Mouse (Mus musculus): ENCODE measurements at regions not wholly inside any gene's neighbourhood (a gene's known extent, or its start where the extent isn't known, plus 50 kb on each side); places are given as distances from the start of the nearest gene placed in this dataset.
A peak's percentile ranks its signal among the peaks of the same experiment; 100 is the strongest.

GRCm38 (mm10) chr11:45545896-45546626 lies 305.8 kb upstream of the Clint1 start:
- no peaks in the 10 kb centered on the region for H3K27me3 ChIP-seq (ENCODE audit: control insufficient read depth, insufficient read depth, low read length)
- no peaks in the 10 kb centered on the region for H3K9me3 ChIP-seq (ENCODE audit: control insufficient read depth, low read length)
- no peak overlapping the region for H3K4me3 ChIP-seq (ENCODE audit: low read depth, low read length)
- no peaks in the 10 kb centered on the region for H3K36me3 ChIP-seq (ENCODE audit: control insufficient read depth, insufficient read depth, low read length)
- H3K4me1 ChIP-seq (ENCODE audit: control insufficient read depth, insufficient read depth, low read length): peaks cover 7% of the 10 kb centered on the region; the same call in 1 of the 2 replicates
- ATAC-seq (ENCODE audit: low read depth): no peak
- no peak overlapping the region for H3K9ac ChIP-seq (replicated peaks; ENCODE audit: low read depth, low read length)
- H3K4me2 ChIP-seq (ENCODE audit: low read depth, low read length): no peak overlapping the region
- 88% methylated on average over 11 of the region's 11 CpGs for WGBS
- no peak overlapping the region for H3K27ac ChIP-seq (ENCODE audit: low read depth, low read length)

DNA sequence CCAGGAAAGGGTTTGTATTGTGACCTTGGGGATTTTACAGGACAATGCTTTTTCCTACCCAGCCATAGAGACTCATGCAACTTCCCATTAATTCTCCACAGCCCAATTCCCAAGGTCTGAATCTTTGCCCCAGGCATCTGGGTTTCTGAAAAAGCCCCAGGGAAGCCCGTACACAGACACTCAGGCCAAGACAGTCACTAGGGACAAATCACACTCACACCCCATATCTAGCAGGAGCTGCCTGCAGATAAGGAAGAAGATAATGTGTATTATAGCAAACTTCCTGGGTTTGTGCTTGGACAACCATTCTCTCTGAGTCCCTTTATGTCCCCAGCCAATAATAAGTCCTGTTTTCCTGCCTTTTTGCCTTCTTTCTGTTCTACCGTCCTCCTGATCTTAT lies 305.0 kb upstream of the Clint1 start:
- H3K36me3 ChIP-seq (ENCODE audit: control insufficient read depth, insufficient read depth, low read length): no peaks in the 10 kb centered on the region
- no peak for ATAC-seq (ENCODE audit: low read depth)
- no peak overlapping the region for H3K4me2 ChIP-seq (ENCODE audit: low read depth, low read length)
- H3K9ac ChIP-seq (replicated peaks; ENCODE audit: low read depth, low read length): no peak overlapping the region
- no peaks in the 10 kb centered on the region for H3K27me3 ChIP-seq (ENCODE audit: control insufficient read depth, insufficient read depth, low read length)
- H3K27ac ChIP-seq (ENCODE audit: low read depth, low read length): no peak overlapping the region
- 83% methylated on average over 2 of the region's 2 CpGs for WGBS
- peaks cover 7% of the 10 kb centered on the region; the same call in 1 of the 2 replicates for H3K4me1 ChIP-seq (ENCODE audit: control insufficient read depth, insufficient read depth, low read length)
- H3K4me3 ChIP-seq (ENCODE audit: low read depth, low read length): no peak overlapping the region
- no peaks in the 10 kb centered on the region for H3K9me3 ChIP-seq (ENCODE audit: control insufficient read depth, low read length)

DNA sequence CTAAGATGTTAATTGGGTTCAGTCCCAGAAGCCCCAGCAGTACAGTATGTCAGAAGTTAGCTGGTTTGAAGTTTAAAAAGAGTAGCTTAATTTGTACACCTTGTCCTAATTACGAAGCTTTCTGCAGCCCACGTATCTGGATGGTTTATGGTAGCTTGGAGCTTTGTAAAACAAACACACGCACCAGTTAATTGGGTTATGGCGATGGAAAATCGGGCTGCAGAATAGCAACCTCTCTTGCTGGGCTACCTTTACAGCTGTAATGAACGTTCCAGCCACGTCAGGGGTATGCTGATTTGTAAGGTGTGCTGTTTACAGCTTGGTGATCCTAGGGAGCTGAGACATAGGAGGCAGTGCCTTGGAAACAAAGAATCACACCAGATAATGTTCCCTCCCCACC lies 301.5 kb upstream of the Clint1 start:
- H3K9ac ChIP-seq (replicated peaks; ENCODE audit: low read depth, low read length): no peak overlapping the region
- H3K4me2 ChIP-seq (ENCODE audit: low read depth, low read length): no peak overlapping the region
- H3K36me3 ChIP-seq (ENCODE audit: control insufficient read depth, insufficient read depth, low read length): no peaks in the 10 kb centered on the region
- WGBS: 16% methylated on average over 7 of the region's 7 CpGs
- H3K4me1 ChIP-seq (ENCODE audit: control insufficient read depth, insufficient read depth, low read length): peaks cover 7% of the 10 kb centered on the region; the same call in 1 of the 2 replicates
- no peaks in the 10 kb centered on the region for H3K9me3 ChIP-seq (ENCODE audit: control insufficient read depth, low read length)
- H3K4me3 ChIP-seq (ENCODE audit: low read depth, low read length): no peak overlapping the region
- H3K27ac ChIP-seq (ENCODE audit: low read depth, low read length): peak overlapping the region; percentile 63; the same call in 1 of the 2 replicates
- ATAC-seq (ENCODE audit: low read depth): peak; percentile 70; the same call in 1 of the 2 replicates
- H3K27me3 ChIP-seq (ENCODE audit: control insufficient read depth, insufficient read depth, low read length): no peaks in the 10 kb centered on the region

DNA sequence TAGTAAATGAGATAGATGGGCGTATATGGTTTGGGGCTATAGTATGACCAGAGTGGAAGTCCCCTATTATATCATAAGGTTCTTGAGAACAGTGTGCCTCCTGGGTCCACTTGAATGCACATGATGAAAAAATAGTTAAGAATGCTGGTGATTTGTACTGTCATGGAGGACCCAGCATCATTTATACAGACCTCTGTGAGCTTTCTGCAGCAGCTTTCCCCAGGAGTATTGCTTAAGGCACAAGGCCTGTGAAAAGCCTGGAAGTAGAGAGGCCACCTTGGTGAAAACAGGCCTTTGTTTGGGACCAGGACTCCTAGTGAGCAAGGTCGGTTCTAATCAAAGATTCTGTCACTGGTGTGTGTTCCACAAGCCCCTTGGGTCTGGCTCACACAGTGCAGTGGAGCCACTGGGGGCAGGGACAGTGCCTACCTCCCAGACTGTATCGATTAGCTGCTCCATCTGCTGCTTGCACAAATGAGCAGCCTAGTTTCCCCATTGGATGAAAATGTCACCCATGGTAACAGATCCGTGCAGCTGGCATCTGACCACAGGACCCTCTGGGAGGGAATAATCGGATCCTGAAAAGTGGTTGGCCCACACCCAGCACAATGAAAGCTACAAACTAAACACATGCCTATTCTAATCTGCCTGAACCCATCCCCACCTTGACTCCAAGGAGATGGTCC lies 274.2 kb upstream of the Clint1 start:
- 0 out of 2 replicates have a peak, but pooled peaks cover 3% of the 10 kb centered on the region for H3K4me1 ChIP-seq (ENCODE audit: control insufficient read depth, insufficient read depth, low read length)
- no peaks in the 10 kb centered on the region for H3K27me3 ChIP-seq (ENCODE audit: control insufficient read depth, insufficient read depth, low read length)
- no peak overlapping the region for H3K4me3 ChIP-seq (ENCODE audit: low read depth, low read length)
- no peaks in the 10 kb centered on the region for H3K36me3 ChIP-seq (ENCODE audit: control insufficient read depth, insufficient read depth, low read length)
- peak; percentile 81; the same call in 1 of the 2 replicates for ATAC-seq (ENCODE audit: low read depth)
- H3K9me3 ChIP-seq (ENCODE audit: control insufficient read depth, low read length): no peaks in the 10 kb centered on the region
- H3K4me2 ChIP-seq (ENCODE audit: low read depth, low read length): no peak overlapping the region
- H3K9ac ChIP-seq (replicated peaks; ENCODE audit: low read depth, low read length): no peak overlapping the region
- H3K27ac ChIP-seq (ENCODE audit: low read depth, low read length): peak overlapping the region; percentile 62
- WGBS: 26% methylated on average over 5 of the region's 5 CpGs

- Histone ChIP-seq H3K36me3 (ENCODE audit: control insufficient read depth, insufficient read depth, low read length) (no peaks in the 10 kb centered on the region), H3K4me3 (ENCODE audit: low read depth, low read length) (no peak overlapping the region), H3K9me3 (ENCODE audit: control insufficient read depth, low read length) (no peaks in the 10 kb centered on the region), H3K9ac (replicated peaks; ENCODE audit: low read depth, low read length) (no peak overlapping the region), H3K4me2 (ENCODE audit: low read depth, low read length) (no peak overlapping the region), H3K27me3 (ENCODE audit: control insufficient read depth, insufficient read depth, low read length) (no peaks in the 10 kb centered on the region), H3K4me1 (ENCODE audit: control insufficient read depth, insufficient read depth, low read length) (peaks cover 5% of the 10 kb centered on the region; the same call in 1 of the 2 replicates), H3K27ac (ENCODE audit: low read depth, low read length) (no peak overlapping the region)
- WGBS: 34% methylated on average over 3 of the region's 3 CpGs
- ATAC-seq (ENCODE audit: low read depth): no peak
These were observed 259.5 kb upstream of the Clint1 start for GRCm38 (mm10) chr11:45592335-45592734.

DNA sequence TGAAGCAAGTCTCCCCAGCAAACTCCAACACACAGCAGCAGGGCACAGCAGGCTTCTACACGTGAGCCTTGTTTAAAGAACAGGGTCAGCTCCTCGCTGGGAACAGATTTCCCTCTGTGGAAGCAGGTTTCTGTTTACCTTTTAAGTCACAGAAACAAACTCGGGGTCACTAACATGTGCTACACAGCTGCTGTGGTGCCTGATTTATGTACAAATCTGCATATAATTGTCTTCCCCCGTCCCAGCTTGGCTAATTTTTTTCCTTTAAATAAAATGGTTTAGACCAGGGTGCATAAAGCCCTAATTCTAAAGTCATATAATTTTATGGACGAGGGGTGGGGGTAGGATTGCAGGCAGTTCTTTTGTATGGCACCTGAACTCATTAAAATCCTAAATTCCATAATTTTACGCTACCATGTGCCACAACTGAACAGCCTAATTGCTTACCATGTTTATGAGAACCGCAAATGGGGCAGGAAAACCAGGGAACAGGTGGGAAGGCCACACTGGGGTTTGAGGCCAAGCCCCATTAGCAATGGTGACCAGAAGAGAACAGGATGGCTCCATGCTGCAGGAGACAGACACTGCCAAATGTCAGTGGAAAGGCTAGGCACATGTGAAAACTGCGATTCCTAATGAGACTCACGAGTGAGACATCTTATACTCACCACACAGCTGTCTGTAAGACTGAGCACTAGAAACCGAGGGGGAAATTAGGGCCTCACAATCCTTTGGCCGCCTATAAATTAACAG lies 258.8 kb upstream of the Clint1 start:
- ATAC-seq (ENCODE audit: low read depth): peak; percentile 44; the same call in 1 of the 2 replicates
- H3K4me3 ChIP-seq (ENCODE audit: low read depth, low read length): no peak overlapping the region
- WGBS: 27% methylated on average over 11 of the region's 11 CpGs

DNA sequence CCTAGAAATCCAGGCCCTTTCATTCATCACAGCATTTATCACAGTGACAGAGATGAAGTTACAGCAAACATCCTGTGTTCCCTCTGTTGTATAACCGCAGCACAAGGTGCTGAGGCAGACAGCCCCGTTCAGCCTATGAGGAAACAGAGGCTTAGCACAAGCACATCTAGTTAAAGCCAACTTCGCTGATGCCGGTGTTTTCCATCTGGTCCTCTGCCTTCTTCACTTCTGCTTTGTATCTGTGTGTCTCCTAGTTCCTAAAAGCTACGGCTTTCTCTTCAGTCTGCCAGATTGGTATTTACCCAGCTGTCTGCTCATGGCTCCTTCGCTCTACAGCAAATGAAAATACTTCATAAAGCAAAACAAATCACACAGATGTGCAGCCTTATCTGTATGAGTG lies 256.5 kb upstream of the Clint1 start:
- Histone ChIP-seq H3K27ac (ENCODE audit: low read depth, low read length) (no peak overlapping the region), H3K27me3 (ENCODE audit: control insufficient read depth, insufficient read depth, low read length) (no peaks in the 10 kb centered on the region), H3K9me3 (ENCODE audit: control insufficient read depth, low read length) (no peaks in the 10 kb centered on the region), H3K36me3 (ENCODE audit: control insufficient read depth, insufficient read depth, low read length) (no peaks in the 10 kb centered on the region), H3K9ac (replicated peaks; ENCODE audit: low read depth, low read length) (no peak overlapping the region), H3K4me1 (ENCODE audit: control insufficient read depth, insufficient read depth, low read length) (peaks cover 5% of the 10 kb centered on the region; the same call in 1 of the 2 replicates), H3K4me2 (ENCODE audit: low read depth, low read length) (no peak overlapping the region), H3K4me3 (ENCODE audit: low read depth, low read length) (no peak overlapping the region)
- no peak for ATAC-seq (ENCODE audit: low read depth)
- 86% methylated on average over 6 of the region's 6 CpGs for WGBS

More for the DNA sequence above, 258.8 kb upstream of the Clint1 start:
- Histone ChIP-seq H3K9ac (replicated peaks; ENCODE audit: low read depth, low read length) (no peak overlapping the region), H3K4me2 (ENCODE audit: low read depth, low read length) (no peak overlapping the region), H3K27ac (ENCODE audit: low read depth, low read length) (0 out of 2 replicates have a peak overlapping the region, but pooled peaks have one; percentile 36), H3K9me3 (ENCODE audit: control insufficient read depth, low read length) (no peaks in the 10 kb centered on the region), H3K36me3 (ENCODE audit: control insufficient read depth, insufficient read depth, low read length) (no peaks in the 10 kb centered on the region), H3K4me1 (ENCODE audit: control insufficient read depth, insufficient read depth, low read length) (peaks cover 5% of the 10 kb centered on the region; the same call in 1 of the 2 replicates), H3K27me3 (ENCODE audit: control insufficient read depth, insufficient read depth, low read length) (no peaks in the 10 kb centered on the region)

GRCm38 (mm10) chr11:45621824-45622223 lies 230.0 kb upstream of the Clint1 start:
- no peaks in the 10 kb centered on the region for H3K27me3 ChIP-seq (ENCODE audit: control insufficient read depth, insufficient read depth, low read length)
- no peak overlapping the region for H3K4me3 ChIP-seq (ENCODE audit: low read depth, low read length)
- 95% methylated on average over 2 of the region's 2 CpGs for WGBS
- no peak overlapping the region for H3K27ac ChIP-seq (ENCODE audit: low read depth, low read length)
- no peaks in the 10 kb centered on the region for H3K4me1 ChIP-seq (ENCODE audit: control insufficient read depth, insufficient read depth, low read length)
- H3K9me3 ChIP-seq (ENCODE audit: control insufficient read depth, low read length): no peaks in the 10 kb centered on the region
- H3K36me3 ChIP-seq (ENCODE audit: control insufficient read depth, insufficient read depth, low read length): no peaks in the 10 kb centered on the region
- ATAC-seq (ENCODE audit: low read depth): no peak
- H3K9ac ChIP-seq (replicated peaks; ENCODE audit: low read depth, low read length): no peak overlapping the region
- no peak overlapping the region for H3K4me2 ChIP-seq (ENCODE audit: low read depth, low read length)
